Mouse (Mus musculus): Measurements from ENCODE around the gene Fv1. TPM values are rescaled to one million over a fixed set of nuclear protein-coding genes. Genes with fewer than 3 reads are reported as not detected.

Gene Fv1
- polyA plus RNA-seq, 2 experiments: 6.5 to 8.4 TPM

GRCm38 (mm10) chr4:147875852-147876575 lies 7.2 kb downstream of the Fv1 start:
- H3K27ac ChIP-seq (replicated peaks; ENCODE audit: low read depth, low read length): no peak overlapping the region
- WGBS: 92% methylated on average over 4 of the region's 4 CpGs
- no peaks in the 10 kb centered on the region for H3K9me3 ChIP-seq (ENCODE audit: control insufficient read depth, low read length)
- ATAC-seq (ENCODE audit: low FRiP score, low read depth): no peak
- H3K27me3 ChIP-seq (ENCODE audit: control insufficient read depth, insufficient read depth, low read length): no peaks in the 10 kb centered on the region
- H3K9ac ChIP-seq (ENCODE audit: low read depth, low read length, severe bottlenecking): no peak overlapping the region
- H3K4me2 ChIP-seq (replicated peaks; ENCODE audit: low read depth, low read length, severe bottlenecking): no peak overlapping the region
- no peaks in the 10 kb centered on the region for H3K4me1 ChIP-seq (ENCODE audit: control insufficient read depth, insufficient read depth, low read length)
- no peak for TF ChIP-seq POLR2A (IDR thresholded peaks at IDR 0.05; ENCODE audit: borderline replicate concordance, extremely low read depth, insufficient read depth, insufficient read length)
- peaks cover 78% of the 10 kb centered on the region for H3K36me3 ChIP-seq (ENCODE audit: control insufficient read depth, insufficient read depth, low read length)
- DNase-seq (ENCODE audit: low spot score): no peak
- no peak overlapping the region for H3K4me3 ChIP-seq (replicated peaks; ENCODE audit: low read length)

- H3K4me1 ChIP-seq (ENCODE audit: control insufficient read depth, insufficient read depth, low read length): no peaks in the 10 kb centered on the region
- H3K9me3 ChIP-seq (ENCODE audit: control insufficient read depth, low read length): no peaks in the 10 kb centered on the region
- no peak overlapping the region for H3K27ac ChIP-seq (replicated peaks; ENCODE audit: low read depth, low read length)
- no peak for TF ChIP-seq POLR2A (IDR thresholded peaks at IDR 0.05; ENCODE audit: borderline replicate concordance, extremely low read depth, insufficient read depth, insufficient read length)
- peaks cover 87% of the 10 kb centered on the region for H3K36me3 ChIP-seq (ENCODE audit: control insufficient read depth, insufficient read depth, low read length)
- ATAC-seq (ENCODE audit: low FRiP score, low read depth) (no peak), DNase-seq (ENCODE audit: low spot score) (no peak)
- 92% methylated on average over 9 of the region's 9 CpGs for WGBS
- H3K4me2 ChIP-seq (replicated peaks; ENCODE audit: low read depth, low read length, severe bottlenecking): no peak overlapping the region
- no peak overlapping the region for H3K4me3 ChIP-seq (replicated peaks; ENCODE audit: low read length)
- H3K27me3 ChIP-seq (ENCODE audit: control insufficient read depth, insufficient read depth, low read length): no peaks in the 10 kb centered on the region
- no peak overlapping the region for H3K9ac ChIP-seq (ENCODE audit: low read depth, low read length, severe bottlenecking)
Observed at GRCm38 (mm10) chr4:147878537-147878936, 9.8 kb downstream of the Fv1 start.

GRCm38 (mm10) chr4:147879456-147879855 lies 10.7 kb downstream of the Fv1 start:
- H3K9ac ChIP-seq (ENCODE audit: low read depth, low read length, severe bottlenecking): no peak overlapping the region
- no peaks in the 10 kb centered on the region for H3K9me3 ChIP-seq (ENCODE audit: control insufficient read depth, low read length)
- H3K36me3 ChIP-seq (ENCODE audit: control insufficient read depth, insufficient read depth, low read length): peaks cover 87% of the 10 kb centered on the region
- ATAC-seq (ENCODE audit: low FRiP score, low read depth) (no peak), DNase-seq (ENCODE audit: low spot score) (no peak)
- no peak overlapping the region for H3K4me2 ChIP-seq (replicated peaks; ENCODE audit: low read depth, low read length, severe bottlenecking)
- 65% methylated on average over 2 of the region's 2 CpGs for WGBS
- no peak overlapping the region for H3K27ac ChIP-seq (replicated peaks; ENCODE audit: low read depth, low read length)
- H3K27me3 ChIP-seq (ENCODE audit: control insufficient read depth, insufficient read depth, low read length): no peaks in the 10 kb centered on the region
- no peaks in the 10 kb centered on the region for H3K4me1 ChIP-seq (ENCODE audit: control insufficient read depth, insufficient read depth, low read length)
- H3K4me3 ChIP-seq (replicated peaks; ENCODE audit: low read length): no peak overlapping the region
- TF ChIP-seq POLR2A (IDR thresholded peaks at IDR 0.05; ENCODE audit: borderline replicate concordance, extremely low read depth, insufficient read depth, insufficient read length): no peak

GRCm38 (mm10) chr4:147879865-147880264 lies 11.1 kb downstream of the Fv1 start:
- DNase-seq (ENCODE audit: low spot score) (no peak), ATAC-seq (ENCODE audit: low FRiP score, low read depth) (no peak)
- Histone ChIP-seq H3K4me1 (ENCODE audit: control insufficient read depth, insufficient read depth, low read length) (no peaks in the 10 kb centered on the region), H3K9ac (ENCODE audit: low read depth, low read length, severe bottlenecking) (no peak overlapping the region), H3K4me3 (replicated peaks; ENCODE audit: low read length) (no peak overlapping the region), H3K36me3 (ENCODE audit: control insufficient read depth, insufficient read depth, low read length) (peaks cover 87% of the 10 kb centered on the region), H3K4me2 (replicated peaks; ENCODE audit: low read depth, low read length, severe bottlenecking) (no peak overlapping the region), H3K9me3 (ENCODE audit: control insufficient read depth, low read length) (no peaks in the 10 kb centered on the region), H3K27me3 (ENCODE audit: control insufficient read depth, insufficient read depth, low read length) (no peaks in the 10 kb centered on the region), H3K27ac (replicated peaks; ENCODE audit: low read depth, low read length) (no peak overlapping the region)
- no peak for TF ChIP-seq POLR2A (IDR thresholded peaks at IDR 0.05; ENCODE audit: borderline replicate concordance, extremely low read depth, insufficient read depth, insufficient read length)
- 62% methylated on average over 5 of the region's 5 CpGs for WGBS

- no peak for TF ChIP-seq POLR2A (IDR thresholded peaks at IDR 0.05; ENCODE audit: borderline replicate concordance, extremely low read depth, insufficient read depth, insufficient read length)
- ATAC-seq (ENCODE audit: low FRiP score, low read depth) (no peak), DNase-seq (ENCODE audit: low spot score) (no peak)
- H3K9me3 ChIP-seq (ENCODE audit: control insufficient read depth, low read length): no peaks in the 10 kb centered on the region
- no peak overlapping the region for H3K4me2 ChIP-seq (replicated peaks; ENCODE audit: low read depth, low read length, severe bottlenecking)
- H3K9ac ChIP-seq (ENCODE audit: low read depth, low read length, severe bottlenecking): no peak overlapping the region
- H3K4me1 ChIP-seq (ENCODE audit: control insufficient read depth, insufficient read depth, low read length): no peaks in the 10 kb centered on the region
- 93% methylated on average over 7 of the region's 7 CpGs for WGBS
- no peaks in the 10 kb centered on the region for H3K27me3 ChIP-seq (ENCODE audit: control insufficient read depth, insufficient read depth, low read length)
- H3K27ac ChIP-seq (replicated peaks; ENCODE audit: low read depth, low read length): no peak overlapping the region
- H3K36me3 ChIP-seq (ENCODE audit: control insufficient read depth, insufficient read depth, low read length): peaks cover 87% of the 10 kb centered on the region
- no peak overlapping the region for H3K4me3 ChIP-seq (replicated peaks; ENCODE audit: low read length)
Observed at GRCm38 (mm10) chr4:147881792-147882191, 13.0 kb downstream of the Fv1 start.

All from limb, embryonic 14.5 days (tissue).